In genomic region chr6:115863340-115863841, GRCm38 (mm10) we compare ENCODE assay signal across 11 mouse cellular contexts. TPM values are rescaled to one million over a fixed set of nuclear protein-coding genes. Genes with fewer than 3 reads are reported as not detected.
A peak's percentile ranks its signal among the peaks of the same experiment; 100 is the strongest.
DNase-seq lines count a peak whose midpoint lies in the region; ATAC-seq and TF ChIP-seq lines count a peak whose summit lies in the region.
"Had no signal": no experiment of that assay in that cellular context is flagged by ENCODE, and none has a peak within 500 bp of the region (broad histone marks: within the 10 kb centered on the region; RNA-seq: fewer than 3 reads in every experiment).

No protein-coding gene starts in this region.

- no peaks in the 10 kb centered on the region for H3K79me2 ChIP-seq in heart, adult 2 months (replicated peaks; ENCODE audit: control insufficient read depth, insufficient read depth, low read length)
- no peaks in the 10 kb centered on the region for H3K79me2 ChIP-seq in liver, adult 2 months (ENCODE audit: control insufficient read depth, insufficient read depth, low read length)

- no peaks in the 10 kb centered on the region; the same call in 1 of the 2 replicates for H3K4me1 ChIP-seq in heart, adult 2 months (ENCODE audit: control insufficient read depth, insufficient read depth, low read length)
- H3K4me1 ChIP-seq in liver, adult 2 months (ENCODE audit: control insufficient read depth, insufficient read depth, low read length): peaks cover 12% of the 10 kb centered on the region; the same call in 1 of the 2 replicates
- 0 out of 2 replicates have a peak, but pooled peaks cover 6% of the 10 kb centered on the region for H3K4me1 ChIP-seq in liver, embryonic 11.5 days (replicated peaks; ENCODE audit: control insufficient read depth, insufficient read depth, low read length)
- H3K4me1 ChIP-seq in heart, postnatal 0 days (ENCODE audit: control insufficient read depth, insufficient read depth): no peaks in the 10 kb centered on the region; the same call in 1 of the 2 replicates
- peaks cover 6% of the 10 kb centered on the region; the same call in 1 of the 2 replicates for H3K4me1 ChIP-seq in liver, postnatal 0 days (ENCODE audit: insufficient read depth)
- H3K4me1 ChIP-seq in forebrain, embryonic 12.5 days: no peaks in the 10 kb centered on the region
- H3K4me1 ChIP-seq: forebrain, embryonic 10.5 days had no signal

- 42% methylated on average over 7 of the region's 7 CpGs for WGBS in heart, adult 2 months
- 53% methylated on average over 7 of the region's 7 CpGs for WGBS in liver, adult 2 months
- 65% methylated on average over 7 of the region's 7 CpGs for WGBS in liver, embryonic 11.5 days
- 42% methylated on average over 7 of the region's 7 CpGs for WGBS in heart, postnatal 0 days
- 52% methylated on average over 7 of the region's 7 CpGs for WGBS in liver, postnatal 0 days (ENCODE audit: insufficient replicate concordance)
- 77% methylated on average over 7 of the region's 7 CpGs for WGBS in forebrain, embryonic 12.5 days

- no peak overlapping the region for H3K4me2 ChIP-seq in liver, embryonic 11.5 days
- no peak overlapping the region for H3K4me2 ChIP-seq in heart, postnatal 0 days (ENCODE audit: low read depth, low read length)
- H3K4me2 ChIP-seq in liver, postnatal 0 days (ENCODE audit: low read depth, low read length): no peak overlapping the region
- H3K4me2 ChIP-seq in forebrain, embryonic 12.5 days: no peak overlapping the region
- H3K4me2 ChIP-seq: liver, embryonic 15.5 days had no signal

- H3K9me3 ChIP-seq in liver, embryonic 11.5 days (ENCODE audit: control insufficient read depth, low read length): no peaks in the 10 kb centered on the region
- no peaks in the 10 kb centered on the region for H3K9me3 ChIP-seq in heart, postnatal 0 days (replicated peaks; ENCODE audit: control insufficient read depth, low read length)
- H3K9me3 ChIP-seq in liver, postnatal 0 days (ENCODE audit: low read length): no peaks in the 10 kb centered on the region
- H3K9me3 ChIP-seq in forebrain, embryonic 12.5 days: no peaks in the 10 kb centered on the region
- H3K9me3 ChIP-seq: forebrain, embryonic 10.5 days; liver, embryonic 15.5 days had no signal

- no peak overlapping the region for H3K4me3 ChIP-seq in heart, adult 2 months
- H3K4me3 ChIP-seq in liver, adult 2 months (ENCODE audit: insufficient read depth, low read depth, low read length): no peak overlapping the region
- H3K4me3 ChIP-seq in liver, embryonic 11.5 days (ENCODE audit: low read depth, low read length): no peak overlapping the region
- H3K4me3 ChIP-seq in heart, postnatal 0 days (ENCODE audit: low read depth, low read length): no peak overlapping the region
- no peak overlapping the region for H3K4me3 ChIP-seq in liver, postnatal 0 days (ENCODE audit: low read depth, low read length)
- H3K4me3 ChIP-seq in forebrain, embryonic 12.5 days (replicated peaks): no peak overlapping the region
- H3K4me3 ChIP-seq: forebrain, embryonic 10.5 days; liver, embryonic 15.5 days had no signal

- peak overlapping the region; percentile 2; the same call in 1 of the 2 replicates for H3K27ac ChIP-seq in heart, adult 2 months
- H3K27ac ChIP-seq in liver, adult 2 months (replicated peaks; ENCODE audit: insufficient read depth, low read depth, low read length): peak overlapping the region; percentile 16; the same call in 1 of the 2 replicates
- no peak overlapping the region for H3K27ac ChIP-seq in liver, embryonic 11.5 days (ENCODE audit: low read depth, low read length)
- H3K27ac ChIP-seq in heart, postnatal 0 days (ENCODE audit: low read depth): peak overlapping the region; percentile 4; the same call in 1 of the 2 replicates
- H3K27ac ChIP-seq in liver, postnatal 0 days (ENCODE audit: low read depth): 0 out of 2 replicates have a peak overlapping the region, but pooled peaks have one; percentile 42
- no peak overlapping the region for H3K27ac ChIP-seq in forebrain, embryonic 12.5 days
- H3K27ac ChIP-seq: forebrain, embryonic 10.5 days; liver, embryonic 15.5 days had no signal

- peaks cover 2% of the 10 kb centered on the region; the same call in 1 of the 2 replicates for H3K36me3 ChIP-seq in heart, adult 2 months (ENCODE audit: control insufficient read depth, insufficient read depth, low read length)
- H3K36me3 ChIP-seq in liver, adult 2 months (ENCODE audit: control insufficient read depth, insufficient read depth, low read length): no peaks in the 10 kb centered on the region
- H3K36me3 ChIP-seq in liver, embryonic 11.5 days (ENCODE audit: control insufficient read depth, insufficient read depth, low read length): no peaks in the 10 kb centered on the region
- H3K36me3 ChIP-seq in heart, postnatal 0 days (replicated peaks; ENCODE audit: control insufficient read depth, insufficient read depth, low read length): 0 out of 2 replicates have a peak, but pooled peaks cover 7% of the 10 kb centered on the region
- H3K36me3 ChIP-seq in liver, postnatal 0 days (replicated peaks; ENCODE audit: insufficient read depth, low read length): no peaks in the 10 kb centered on the region
- peaks cover 13% of the 10 kb centered on the region; the same call in 1 of the 2 replicates for H3K36me3 ChIP-seq in forebrain, embryonic 12.5 days (replicated peaks)
- H3K36me3 ChIP-seq: liver, embryonic 15.5 days had no signal

- no peak overlapping the region for H3K9ac ChIP-seq in heart, adult 2 months (ENCODE audit: low read depth, low read length)
- H3K9ac ChIP-seq in liver, adult 2 months (ENCODE audit: low read depth, low read length): no peak overlapping the region
- no peak overlapping the region for H3K9ac ChIP-seq in liver, embryonic 11.5 days (ENCODE audit: low read depth, low read length)
- H3K9ac ChIP-seq in heart, postnatal 0 days (replicated peaks; ENCODE audit: low read depth, low read length): no peak overlapping the region
- no peak overlapping the region for H3K9ac ChIP-seq in liver, postnatal 0 days (replicated peaks)
- no peak overlapping the region for H3K9ac ChIP-seq in forebrain, embryonic 12.5 days
- H3K9ac ChIP-seq: liver, embryonic 15.5 days had no signal

- DNase-seq in heart, adult 2 months: no peak
- DNase-seq in heart, postnatal 4 days: no peak
- no peak for DNase-seq in liver, adult 2 months (ENCODE audit: extremely low read depth, low read depth, low spot score)
- DNase-seq in liver, embryonic 11.5 days (ENCODE audit: low spot score): no peak
- no peak for DNase-seq in heart, postnatal 0 days (ENCODE audit: low spot score)
- DNase-seq in liver, postnatal 0 days: no peak

- TF ChIP-seq EP300 in heart, adult 2 months (IDR thresholded peaks at IDR 0.05; ENCODE audit: insufficient read depth, low read depth, low read length): no peak
- no peak for TF ChIP-seq EP300 in heart, postnatal 0 days (IDR thresholded peaks at IDR 0.05; ENCODE audit: low read depth)
- no peak for TF ChIP-seq EP300 in liver, postnatal 0 days (IDR thresholded peaks at IDR 0.05; ENCODE audit: low read depth)

- no peak for TF ChIP-seq CTCF in heart, adult 2 months (IDR thresholded peaks at IDR 0.05)
- TF ChIP-seq CTCF in liver, adult 2 months (IDR thresholded peaks at IDR 0.05; ENCODE audit: low read depth, low read length): no peak
- TF ChIP-seq CTCF in heart, postnatal 0 days (IDR thresholded peaks at IDR 0.05; ENCODE audit: low read depth): no peak
- no peak for TF ChIP-seq CTCF in liver, postnatal 0 days (IDR thresholded peaks at IDR 0.05; ENCODE audit: low read depth)

- H3K27me3 ChIP-seq in heart, adult 2 months (ENCODE audit: control insufficient read depth, insufficient read depth, low read length): no peaks in the 10 kb centered on the region
- no peaks in the 10 kb centered on the region for H3K27me3 ChIP-seq in liver, adult 2 months (ENCODE audit: control insufficient read depth, insufficient read depth, low read length)
- H3K27me3 ChIP-seq in liver, embryonic 11.5 days (replicated peaks; ENCODE audit: control insufficient read depth, insufficient read depth, low read length): no peaks in the 10 kb centered on the region
- H3K27me3 ChIP-seq in heart, postnatal 0 days (ENCODE audit: control insufficient read depth, insufficient read depth, low read length): no peaks in the 10 kb centered on the region
- no peaks in the 10 kb centered on the region for H3K27me3 ChIP-seq in liver, postnatal 0 days (ENCODE audit: insufficient read depth, low read length)
- H3K27me3 ChIP-seq in forebrain, embryonic 12.5 days: no peaks in the 10 kb centered on the region
- H3K27me3 ChIP-seq: liver, embryonic 15.5 days had no signal

- no peak for TF ChIP-seq POLR2A in heart, adult 2 months (IDR thresholded peaks at IDR 0.05; ENCODE audit: insufficient read depth, low read depth, low read length)
- TF ChIP-seq POLR2A in liver, adult 2 months (IDR thresholded peaks at IDR 0.05; ENCODE audit: extremely low read depth, insufficient read depth, low read length): no peak

- intact Hi-C loops in heart, adult 2 months (cut with DNase I): no loop called here

- no peak for ATAC-seq in liver, embryonic 11.5 days (replicated peaks; ENCODE audit: low FRiP score)
- ATAC-seq in heart, postnatal 0 days (ENCODE audit: insufficient read depth, low read depth): peak; percentile 9; the same call in 1 of the 2 replicates
- no peak for ATAC-seq in liver, postnatal 0 days
- no peak for ATAC-seq in forebrain, embryonic 12.5 days (ENCODE audit: low FRiP score)
- ATAC-seq in cerebellum, adult (ENCODE audit: insufficient number of reproducible peaks, low FRiP score, low TSS enrichment): no peak

RNA-seq across cellular contexts. Expression of gene Ift122, which starts 10.1 kb away (rescaled TPM):
- 1 to 10 TPM; 6.6 to 7.3 TPM for total RNA-seq in heart, adult 2 months (2021)
- 12.8 and 15.2 TPM in 2 replicates for polyA plus RNA-seq in heart, adult 2 months (2012; rRNA removed)
- total RNA-seq in heart, postnatal 4 days (2021): 10 to 100 TPM; 16.3 to 17.6 TPM
- total RNA-seq in liver, adult 2 months (2014; rRNA removed): 3.0 and 3.6 TPM in 2 replicates
- polyA plus RNA-seq in liver, adult 2 months (2012; rRNA removed): 2.0 TPM in 2 replicates
- polyA plus RNA-seq in liver, embryonic 11.5 days (2014; fragmentation: Nextera tagmentation; extraction: Ambion mirVana): 9.1 and 10.5 TPM in 2 replicates
- 17.8 and 25.8 TPM in 2 replicates for total RNA-seq in heart, postnatal 0 days (2014; rRNA removed; ENCODE audit: low replicate concordance)
- 13.3 and 13.5 TPM in 2 replicates for polyA plus RNA-seq in heart, postnatal 0 days (2015; fragmentation: Nextera tagmentation; extraction: Ambion mirVana)
- polyA plus RNA-seq in liver, postnatal 0 days (2015; fragmentation: Nextera tagmentation; extraction: Ambion mirVana): 1.2 and 1.6 TPM in 2 replicates
- polyA plus RNA-seq in forebrain, embryonic 12.5 days (2016; fragmentation: Nextera tagmentation; extraction: Ambion mirVana): 29.9 and 30.5 TPM in 2 replicates

RNA-seq across cellular contexts. Expression of gene Mbd4, which starts 10.2 kb away (rescaled TPM):
- 1 to 10 TPM in 1 of 2 experiments, under 1 TPM in 1; 0.93 to 1.5 TPM for total RNA-seq in heart, adult 2 months (2021)
- 1.2 and 1.5 TPM in 2 replicates for polyA plus RNA-seq in heart, adult 2 months (2012; rRNA removed)
- total RNA-seq in heart, postnatal 4 days (2021): 1 to 10 TPM; 3.4 to 3.8 TPM
- 1.1 and 1.8 TPM in 2 replicates for total RNA-seq in liver, adult 2 months (2014; rRNA removed)
- polyA plus RNA-seq in liver, adult 2 months (2012; rRNA removed): 0.21 and 0.31 TPM in 2 replicates
- polyA plus RNA-seq in liver, embryonic 11.5 days (2014; fragmentation: Nextera tagmentation; extraction: Ambion mirVana): 20.7 and 23.0 TPM in 2 replicates
- 1.2 and 1.5 TPM in 2 replicates for total RNA-seq in heart, postnatal 0 days (2014; rRNA removed; ENCODE audit: low replicate concordance)
- polyA plus RNA-seq in heart, postnatal 0 days (2015; fragmentation: Nextera tagmentation; extraction: Ambion mirVana): 3.4 and 4.8 TPM in 2 replicates
- polyA plus RNA-seq in liver, postnatal 0 days (2015; fragmentation: Nextera tagmentation; extraction: Ambion mirVana): 4.1 and 4.6 TPM in 2 replicates
- 28.7 TPM in 2 replicates for polyA plus RNA-seq in forebrain, embryonic 12.5 days (2016; fragmentation: Nextera tagmentation; extraction: Ambion mirVana)

RNA-seq across cellular contexts. Expression of gene Efcab12, which starts 25.2 kb away (rescaled TPM):
- under 1 TPM; 0.16 to 0.26 TPM for total RNA-seq in heart, adult 2 months (2021)
- polyA plus RNA-seq in heart, adult 2 months (2012; rRNA removed): 0.06 and 0.14 TPM in 2 replicates
- under 1 TPM; 0.88 to 0.90 TPM for total RNA-seq in heart, postnatal 4 days (2021)
- 0.07 and 0.09 TPM in 2 replicates for total RNA-seq in liver, adult 2 months (2014; rRNA removed)
- 0.05 and 0.11 TPM in 2 replicates for polyA plus RNA-seq in liver, adult 2 months (2012; rRNA removed)
- polyA plus RNA-seq in liver, embryonic 11.5 days (2014; fragmentation: Nextera tagmentation; extraction: Ambion mirVana): 0.27 TPM in 2 replicates
- total RNA-seq in heart, postnatal 0 days (2014; rRNA removed; ENCODE audit: low replicate concordance): 1.5 TPM in 1 of 2 replicates, not detected in the other
- 0.29 and 0.30 TPM in 2 replicates for polyA plus RNA-seq in heart, postnatal 0 days (2015; fragmentation: Nextera tagmentation; extraction: Ambion mirVana)
- polyA plus RNA-seq in liver, postnatal 0 days (2015; fragmentation: Nextera tagmentation; extraction: Ambion mirVana): 0.11 TPM in 1 of 2 replicates, not detected in the other
- 1.7 and 2.3 TPM in 2 replicates for polyA plus RNA-seq in forebrain, embryonic 12.5 days (2016; fragmentation: Nextera tagmentation; extraction: Ambion mirVana)
- total RNA-seq: monocyte, adult 5-6 weeks had no signal

RNA-seq across cellular contexts. Expression of gene Rpl32, which starts 54.8 kb away (rescaled TPM):
- total RNA-seq in heart, adult 2 months (2021): 100 to 1,000 TPM; 579 to 679 TPM
- polyA plus RNA-seq in heart, adult 2 months (2012; rRNA removed): 328 and 413 TPM in 2 replicates
- total RNA-seq in heart, postnatal 4 days (2021): 1,000 to 10,000 TPM; 1,006 to 1,007 TPM
- 1,017 and 1,033 TPM in 2 replicates for total RNA-seq in liver, adult 2 months (2014; rRNA removed)
- polyA plus RNA-seq in liver, adult 2 months (2012; rRNA removed): 177 and 193 TPM in 2 replicates
- polyA plus RNA-seq in liver, embryonic 11.5 days (2014; fragmentation: Nextera tagmentation; extraction: Ambion mirVana): 2,286 and 2,478 TPM in 2 replicates
- 1,019 and 1,034 TPM in 2 replicates for total RNA-seq in heart, postnatal 0 days (2014; rRNA removed; ENCODE audit: low replicate concordance)
- 1,074 and 1,115 TPM in 2 replicates for polyA plus RNA-seq in heart, postnatal 0 days (2015; fragmentation: Nextera tagmentation; extraction: Ambion mirVana)
- polyA plus RNA-seq in liver, postnatal 0 days (2015; fragmentation: Nextera tagmentation; extraction: Ambion mirVana): 1,354 and 1,414 TPM in 2 replicates
- 1,718 and 1,828 TPM in 2 replicates for polyA plus RNA-seq in forebrain, embryonic 12.5 days (2016; fragmentation: Nextera tagmentation; extraction: Ambion mirVana)

Comparison
In these comparisons a context has a peak if more than half of its experiments do, and no peak if none do; other contexts are left out.
1. H3K27ac ChIP-seq: peak in heart, adult 2 months (single experiment), liver, adult 2 months (single experiment), heart, postnatal 0 days (single experiment) and liver, postnatal 0 days (single experiment); none in liver, embryonic 11.5 days (single experiment) and forebrain, embryonic 12.5 days (single experiment).